Mouse (Mus musculus) c-Kit-positive CD71-positive TER-119-positive erythroid progenitor cells, embryonic 14.5 days (primary cell): Measurements from ENCODE around the gene Zbed6.

Experiments used
- DNase-seq: peaks from one replicate; pipeline ENCODE4 v3.0.0-alpha.2; 2013; ENCODE audit warnings: low spot score

Zbed6 gene

GRCm38 (mm10) chr1:133662941-133663340, 2.3 kb upstream of the Zbed6 start:
- no peak for DNase-seq

- peak; percentile 94 for DNase-seq
These were observed 683 bp upstream of the Zbed6 start, which contains the start of gene Gm38394 for GRCm38 (mm10) chr1:133661203-133661933. Gm38394 (minus strand) TSS chr1:133661318.

GRCm38 (mm10) chr1:133658878-133659277, 1.8 kb downstream of the Zbed6 start:
- DNase-seq = no peak

- DNase-seq = no peak
These were observed 3.9 kb downstream of the Zbed6 start for GRCm38 (mm10) chr1:133656811-133657210.

- DNase-seq = no peak
These were observed 7.7 kb downstream of the Zbed6 start for GRCm38 (mm10) chr1:133653033-133653432.

- DNase-seq = no peak
These were observed 10.2 kb downstream of the Zbed6 start for GRCm38 (mm10) chr1:133650288-133651055.

- no peak for DNase-seq
These were observed 15.0 kb downstream of the Zbed6 start for GRCm38 (mm10) chr1:133645652-133646051.

- DNase-seq = no peak
These were observed 19.5 kb downstream of the Zbed6 start for GRCm38 (mm10) chr1:133641163-133641562.

- no peak for DNase-seq
These were observed 22.2 kb downstream of the Zbed6 start for GRCm38 (mm10) chr1:133638517-133638916.

GRCm38 (mm10) chr1:133632168-133632567, 28.5 kb downstream of the Zbed6 start:
- no peak for DNase-seq

- no peak for DNase-seq
These were observed 35.6 kb downstream of the Zbed6 start for GRCm38 (mm10) chr1:133625052-133625451.

GRCm38 (mm10) chr1:133618311-133618710, 42.4 kb downstream of the Zbed6 start:
- no peak for DNase-seq

GRCm38 (mm10) chr1:133617908-133618307, 42.8 kb downstream of the Zbed6 start:
- no peak for DNase-seq

GRCm38 (mm10) chr1:133613817-133614216, 46.9 kb downstream of the Zbed6 start:
- no peak for DNase-seq

GRCm38 (mm10) chr1:133611436-133611835, 49.2 kb downstream of the Zbed6 start:
- DNase-seq = no peak

GRCm38 (mm10) chr1:133610601-133611000, 50.1 kb downstream of the Zbed6 start:
- DNase-seq = no peak

- peak; percentile 98 for DNase-seq
These were observed 50.7 kb downstream of the Zbed6 start, which contains the start of gene Snrpe for GRCm38 (mm10) chr1:133609771-133610502. Snrpe (minus strand) TSS chr1:133610291.
